Mouse (Mus musculus): ENCODE results near the gene Micu2. TPM values are rescaled to one million over a fixed set of nuclear protein-coding genes. Genes with fewer than 3 reads are reported as not detected.
"Not testable (repeated sequence)": the region's sequence is repeated elsewhere in the genome, so short reads cannot be mapped to it uniquely, and the experiment has no call there.

Micu2 gene
- total RNA-seq, 2 experiments from 2014 or later = 13.8 to 38.3 TPM

DNA sequence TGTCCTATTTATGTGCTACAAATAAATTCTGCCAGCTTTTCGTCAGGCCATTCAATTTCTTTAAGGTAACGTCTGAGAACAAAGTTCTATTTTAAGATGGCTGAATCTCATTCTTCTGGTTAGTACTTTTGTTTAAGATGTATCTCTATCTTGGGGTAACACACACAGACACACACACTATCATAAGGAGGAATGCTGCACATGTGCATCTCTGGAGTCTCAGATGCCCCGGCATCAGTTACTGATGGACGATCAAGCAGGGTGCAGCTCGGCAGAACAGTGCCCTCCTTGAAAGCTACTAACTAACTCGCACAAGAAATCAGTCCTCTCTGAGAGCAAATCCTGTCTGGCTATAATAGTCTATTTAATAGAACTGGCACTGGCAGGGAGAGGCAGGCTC, 30.2 kb downstream of the Micu2 start:
- 0 out of 2 replicates have a peak, but pooled peaks have one; percentile 39 for ATAC-seq (replicated peaks; ENCODE audit: low FRiP score, poor library complexity, severe bottlenecking)

DNA sequence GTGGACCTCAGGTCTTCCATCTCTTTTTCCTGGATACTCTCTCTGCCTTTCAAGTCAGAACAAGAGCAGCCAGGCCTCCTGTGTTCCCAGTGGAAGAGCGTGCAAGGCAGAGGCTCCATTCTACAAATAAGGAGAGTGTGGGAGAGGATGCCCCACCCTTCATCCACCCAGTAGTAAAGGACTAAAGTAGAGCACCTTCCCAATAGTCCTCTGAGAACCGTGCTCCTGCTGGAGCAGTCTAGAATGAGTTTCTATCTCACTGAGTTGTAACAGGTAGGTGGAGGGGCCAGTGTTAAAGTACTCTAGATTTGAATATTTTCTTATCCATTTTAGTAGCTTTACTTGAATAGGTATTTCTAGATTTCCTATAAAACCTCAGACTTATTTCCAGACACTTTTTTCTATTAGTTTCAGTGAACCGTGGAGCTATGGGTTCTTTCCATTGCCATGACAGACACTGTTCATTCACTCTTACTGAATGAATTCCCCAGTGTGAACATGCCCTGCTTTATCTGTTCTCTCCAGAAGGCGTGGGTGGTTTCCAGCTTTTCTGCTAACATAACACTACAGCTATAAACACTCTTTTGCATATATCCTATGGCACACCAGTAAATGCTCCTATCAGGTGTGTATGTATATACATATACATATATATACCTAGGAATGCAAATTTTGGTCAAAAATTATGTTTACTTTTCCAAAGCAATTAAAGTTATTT, 31.8 kb downstream of the Micu2 start:
- peak; percentile 93 for ATAC-seq (replicated peaks; ENCODE audit: low FRiP score, poor library complexity, severe bottlenecking)

DNA sequence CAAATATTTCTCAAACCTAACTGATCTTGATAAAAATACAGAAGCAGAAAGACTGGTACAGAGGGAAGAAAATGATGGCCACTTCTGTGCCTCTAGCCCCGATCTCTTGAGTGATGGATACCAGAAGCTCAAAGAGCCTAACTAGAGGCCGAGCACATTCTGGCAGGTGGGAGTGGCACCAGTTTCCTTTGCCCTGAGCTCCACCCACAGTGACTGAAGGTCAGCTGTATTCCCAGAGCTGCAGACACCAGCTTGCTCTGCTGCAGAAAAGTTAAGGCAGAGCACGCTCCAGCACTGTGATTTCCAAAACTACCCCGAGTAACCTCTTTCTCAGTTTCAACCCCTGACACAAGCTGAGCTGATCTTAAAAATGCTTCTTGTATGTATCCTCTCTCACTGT, 37.2 kb downstream of the Micu2 start:
- ATAC-seq (replicated peaks; ENCODE audit: low FRiP score, poor library complexity, severe bottlenecking) = no peak

DNA sequence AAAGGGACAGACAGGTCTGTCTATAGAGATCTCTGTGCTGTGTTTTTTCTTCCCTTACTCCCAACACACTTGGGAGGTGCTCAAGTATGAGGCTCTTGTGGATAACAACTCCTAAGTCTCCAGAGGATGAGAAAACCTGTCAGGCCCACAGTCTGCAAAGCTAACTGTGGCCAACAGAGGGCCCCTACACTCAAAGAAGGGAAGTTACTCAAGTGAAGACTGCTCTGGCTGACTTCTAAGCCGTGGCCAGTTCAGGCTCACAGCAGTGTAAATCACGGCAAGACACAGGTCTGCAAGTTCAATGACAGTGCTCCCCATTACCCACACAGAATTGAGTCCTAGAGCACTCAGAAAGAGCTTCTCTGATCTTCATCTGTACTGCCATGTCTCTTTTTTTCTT, 48.0 kb downstream of the Micu2 start:
- peak; percentile 63 for ATAC-seq (replicated peaks; ENCODE audit: low FRiP score, poor library complexity, severe bottlenecking)

DNA sequence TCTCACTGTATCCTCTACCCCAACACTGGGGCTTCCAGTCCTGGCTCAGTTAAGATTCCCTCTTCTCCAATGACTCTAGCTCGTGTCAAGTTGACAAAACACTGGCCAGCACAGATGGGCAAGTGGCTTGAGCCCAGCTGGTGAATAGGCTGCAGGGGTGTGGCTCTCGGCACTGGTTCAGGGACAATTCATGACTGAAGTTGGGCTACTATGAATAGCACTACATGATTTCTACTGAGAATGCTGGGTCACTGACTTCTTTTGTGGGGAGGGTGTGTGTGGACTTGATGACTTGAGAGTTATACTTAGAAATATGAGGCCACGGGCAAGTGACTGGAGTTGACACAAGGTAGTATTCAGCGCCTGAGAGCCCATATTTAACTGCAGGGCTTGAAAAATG, 53.2 kb downstream of the Micu2 start:
- no peak for ATAC-seq (replicated peaks; ENCODE audit: low FRiP score, poor library complexity, severe bottlenecking)

DNA sequence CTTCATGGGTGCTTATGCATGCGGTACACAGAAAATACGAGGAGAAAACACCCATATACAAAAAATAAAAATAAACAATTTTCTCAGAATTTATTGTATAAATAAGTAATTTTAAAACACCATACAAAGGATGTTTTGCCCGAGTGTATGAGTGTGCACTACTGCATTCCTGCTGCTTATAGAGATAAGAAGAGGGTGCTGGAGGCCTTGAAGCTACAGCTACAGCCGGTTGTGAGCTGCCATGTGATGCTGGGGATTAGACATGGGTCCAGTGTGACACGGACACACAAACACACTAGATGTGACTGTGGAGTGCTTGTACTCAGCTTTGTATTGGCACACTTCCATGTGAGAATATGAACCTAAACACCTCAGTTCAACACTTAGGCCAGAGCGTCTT, 61.8 kb downstream of the Micu2 start:
- ATAC-seq (replicated peaks; ENCODE audit: low FRiP score, poor library complexity, severe bottlenecking) = no peak

DNA sequence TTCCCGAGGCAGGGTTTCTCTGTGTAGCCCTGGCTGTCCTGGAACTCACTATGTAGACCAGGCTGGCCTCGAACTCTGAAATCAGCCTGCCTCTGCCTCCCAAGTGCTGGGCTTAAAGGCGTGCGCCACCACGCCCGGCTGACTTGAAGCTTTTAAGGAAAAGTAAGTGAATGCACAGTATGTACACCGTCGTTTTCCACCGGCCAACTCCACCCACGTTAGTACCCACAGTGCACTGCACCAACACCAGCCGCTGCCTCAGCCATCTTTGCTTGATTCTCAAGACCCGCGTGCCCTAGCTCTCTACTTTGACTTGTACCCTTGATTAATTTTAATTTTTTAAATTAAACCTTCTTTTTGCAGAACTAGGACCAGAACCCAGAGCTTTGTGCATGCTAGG, 64.4 kb downstream of the Micu2 start:
- ATAC-seq (replicated peaks; ENCODE audit: low FRiP score, poor library complexity, severe bottlenecking) = no peak

DNA sequence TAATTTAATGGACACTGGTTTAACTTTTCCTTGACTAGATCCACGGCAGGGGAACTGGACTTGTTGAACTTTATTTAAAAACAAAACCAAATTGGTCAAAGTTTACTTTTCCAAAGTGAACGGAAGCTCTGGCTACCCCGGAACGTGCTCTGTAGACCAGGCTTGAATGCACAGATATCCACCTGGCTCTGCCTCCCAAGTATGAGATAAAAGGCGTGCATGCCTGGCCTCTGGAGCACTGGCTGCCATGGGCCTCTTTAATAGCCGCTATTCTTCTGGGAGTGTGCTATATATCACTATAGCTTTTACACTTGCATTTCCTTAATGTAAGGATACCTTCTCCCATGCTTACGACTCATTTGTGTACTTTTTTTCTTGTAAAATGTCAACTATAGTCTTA, 65.5 kb downstream of the Micu2 start:
- no peak for ATAC-seq (replicated peaks; ENCODE audit: low FRiP score, poor library complexity, severe bottlenecking)

DNA sequence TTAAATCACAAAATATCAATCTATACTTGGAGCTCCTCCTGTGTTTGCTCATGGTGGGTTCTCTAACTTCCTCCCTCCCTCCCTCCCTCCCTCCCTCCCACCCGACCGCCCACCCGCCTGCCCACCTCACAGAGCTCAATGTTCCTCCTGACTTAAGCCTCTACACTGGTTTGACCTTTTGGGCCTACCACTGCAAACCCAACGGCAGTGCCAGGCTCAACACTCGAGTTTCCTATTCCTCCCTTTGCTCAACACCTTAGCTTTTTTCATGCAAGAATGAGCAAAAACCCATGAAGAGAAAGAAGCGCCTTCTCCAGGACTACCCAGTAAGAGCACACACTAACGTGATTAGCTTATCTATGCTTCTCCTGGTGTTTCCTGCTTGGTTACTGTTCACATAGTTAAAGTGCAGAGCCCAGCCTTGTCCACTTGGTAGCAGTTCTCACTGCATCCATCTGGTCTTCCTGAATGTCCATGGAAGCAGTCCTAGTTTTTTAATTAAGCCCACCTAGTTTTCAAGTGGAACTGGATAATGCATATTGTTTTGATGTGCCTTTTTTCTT, 66.1 kb downstream of the Micu2 start:
- ATAC-seq (replicated peaks; ENCODE audit: low FRiP score, poor library complexity, severe bottlenecking) = no peak; the same call in 1 of the 2 replicates

DNA sequence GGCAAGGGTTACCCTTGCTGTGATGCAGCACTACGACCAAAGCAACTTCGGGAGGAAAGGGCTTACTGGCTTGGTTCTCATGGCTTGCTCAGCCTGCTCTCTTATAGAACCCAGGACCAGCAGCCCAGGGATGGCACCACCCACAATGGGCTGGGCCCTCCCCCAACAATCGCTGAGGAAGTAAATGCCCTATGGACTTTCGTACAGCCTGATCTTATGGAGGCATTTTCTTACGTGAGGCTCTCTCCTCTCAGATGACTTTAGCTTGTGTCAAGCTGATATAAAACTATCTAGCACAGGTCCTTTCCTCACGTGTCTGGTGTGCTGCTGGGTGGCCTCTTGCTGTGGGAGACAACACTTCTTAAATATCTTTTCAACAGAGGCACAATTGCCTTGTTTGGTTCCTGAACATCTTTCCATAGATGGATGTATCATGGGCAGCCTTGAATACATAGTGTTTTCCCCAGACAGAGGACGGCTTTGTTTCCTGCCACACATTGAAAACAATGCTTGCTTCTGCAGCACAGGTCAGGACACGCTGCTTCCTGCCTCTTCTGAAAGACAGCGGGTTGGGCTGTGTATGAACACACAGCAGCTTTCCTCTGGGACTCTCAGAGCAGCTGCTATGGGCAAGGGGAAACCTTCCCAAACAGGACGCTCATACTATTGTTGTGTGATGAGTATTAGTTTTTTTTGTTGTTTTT, 77.5 kb downstream of the Micu2 start:
- ATAC-seq (replicated peaks; ENCODE audit: low FRiP score, poor library complexity, severe bottlenecking) = no peak

DNA sequence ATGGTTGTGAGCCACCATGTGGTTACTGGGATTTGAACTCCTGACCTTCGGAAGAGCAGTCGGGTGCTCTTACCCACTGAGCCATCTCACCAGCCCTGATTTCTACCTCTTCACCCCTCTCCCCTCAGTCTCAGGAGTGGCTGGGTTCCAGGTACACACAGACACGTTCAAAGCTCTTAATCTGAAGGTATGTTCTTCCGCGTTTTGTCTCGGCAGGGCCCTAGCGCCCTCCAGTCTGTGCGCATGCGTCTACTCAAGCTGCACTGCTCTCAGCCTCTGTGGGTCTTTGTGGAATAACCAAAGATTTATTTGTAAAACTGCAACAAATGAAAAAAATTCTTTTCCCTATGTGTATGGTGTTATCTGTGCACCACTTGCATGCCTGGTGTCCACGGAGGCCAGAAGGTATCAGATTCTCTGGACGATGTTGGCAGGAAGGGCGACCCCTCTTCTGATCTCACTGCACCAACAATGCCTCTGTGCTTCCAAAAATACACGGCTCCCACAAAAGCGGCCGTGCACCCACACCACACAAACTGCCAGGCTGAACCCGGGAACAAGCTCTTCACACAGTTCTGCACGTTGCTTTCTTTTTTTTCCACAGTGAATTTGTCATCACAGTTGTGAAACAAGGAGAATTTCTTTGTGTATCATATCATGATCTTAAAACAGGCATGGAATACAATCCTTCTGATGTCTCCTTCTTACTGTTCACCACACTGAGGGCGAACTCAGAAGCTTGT, 78.3 kb downstream of the Micu2 start:
- no peak for ATAC-seq (replicated peaks; ENCODE audit: low FRiP score, poor library complexity, severe bottlenecking)

DNA sequence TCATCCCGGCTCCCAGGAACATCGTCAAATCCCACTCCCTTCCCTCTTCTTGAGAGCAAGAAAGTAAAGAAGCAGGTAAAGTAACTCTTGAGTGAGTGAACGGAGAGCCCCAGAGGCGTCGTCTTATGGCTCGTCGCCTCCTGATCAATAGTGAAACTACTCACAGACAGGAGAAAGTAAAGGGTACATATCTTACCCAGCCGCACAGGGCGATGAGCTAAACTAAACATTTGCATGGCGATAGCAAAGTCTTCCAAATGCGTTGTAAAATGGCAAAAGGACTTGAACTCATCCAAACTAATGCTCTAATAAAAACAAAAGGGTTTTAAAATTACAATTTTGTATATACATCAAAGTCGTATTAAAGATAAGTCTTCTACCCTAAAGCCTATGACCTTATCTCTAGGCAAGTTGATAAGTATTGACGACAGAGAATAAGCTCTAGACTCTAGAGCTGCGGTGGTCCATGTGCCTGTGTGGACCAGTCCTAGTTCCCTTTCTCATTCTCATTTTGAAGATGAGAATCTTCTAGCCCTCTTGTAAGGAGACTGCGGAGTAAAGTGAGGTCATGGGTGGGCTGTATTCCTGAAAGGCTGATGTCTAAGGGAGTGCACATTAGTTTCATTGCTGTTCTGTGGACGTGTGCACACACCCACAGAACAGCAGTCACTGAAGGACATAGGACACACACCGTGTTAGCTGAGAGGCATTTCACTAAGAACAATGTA, 79.8 kb downstream of the Micu2 start:
- ATAC-seq (replicated peaks; ENCODE audit: low FRiP score, poor library complexity, severe bottlenecking) = no peak

DNA sequence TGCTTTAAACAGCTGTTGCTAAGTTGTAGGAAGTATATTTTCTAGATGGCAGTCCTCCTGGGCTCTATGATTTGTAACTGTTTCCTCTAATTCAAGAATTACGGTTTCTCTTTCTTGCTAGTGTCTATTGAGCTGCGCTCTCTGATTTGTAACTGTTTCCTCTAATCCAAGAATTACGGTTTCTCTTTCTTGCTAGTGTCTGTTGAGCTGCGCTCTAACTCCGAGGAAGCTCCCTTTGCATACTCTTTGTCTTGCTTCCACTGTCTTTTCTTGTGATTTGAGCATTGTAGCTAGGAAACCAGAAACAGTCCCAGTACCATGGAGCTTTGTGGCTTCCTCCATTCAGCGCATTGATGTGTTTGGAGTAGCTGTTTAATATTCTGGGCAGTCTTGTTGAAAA, 83.7 kb downstream of the Micu2 start:
- ATAC-seq (replicated peaks; ENCODE audit: low FRiP score, poor library complexity, severe bottlenecking) = no peak

DNA sequence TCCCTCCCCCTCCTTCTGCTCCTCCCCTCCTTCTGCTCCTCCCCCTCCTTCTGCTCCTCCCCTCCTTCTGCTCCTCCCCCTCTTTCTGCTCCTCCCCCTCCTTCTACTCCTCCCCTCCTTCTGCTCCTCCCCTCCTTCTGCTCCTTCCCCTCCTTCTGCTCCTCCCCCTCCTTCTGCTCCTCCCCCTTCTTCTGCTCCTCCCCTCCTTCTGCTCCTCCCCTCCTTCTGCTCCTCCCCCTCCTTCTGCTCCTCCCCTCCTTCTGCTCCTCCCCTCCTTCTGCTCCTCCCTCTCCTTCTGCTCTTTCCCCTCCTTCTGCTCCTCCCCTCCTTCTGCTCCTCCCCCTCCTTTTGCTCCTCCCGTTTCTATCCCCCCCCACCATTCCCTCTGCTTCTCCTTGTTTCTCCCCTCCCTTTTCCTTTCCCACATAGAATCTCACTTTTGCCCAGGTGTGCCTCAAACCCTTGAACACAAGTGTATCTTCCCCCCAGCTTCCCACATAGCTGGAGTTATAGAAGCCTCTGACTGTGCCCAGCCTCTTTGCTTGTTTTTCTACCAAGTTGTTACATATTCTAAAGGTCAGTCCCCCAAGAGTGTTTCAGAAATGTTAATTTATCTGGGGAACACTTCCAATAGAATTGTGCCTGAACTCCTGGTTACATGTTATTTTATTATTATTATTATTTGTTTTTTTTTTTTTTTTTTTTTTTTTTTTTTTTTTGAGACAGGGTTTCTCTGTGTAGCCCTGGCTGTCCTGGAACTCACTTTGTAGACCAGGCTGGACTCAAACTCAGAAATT, 86.7 kb downstream of the Micu2 start:
- not testable (repeated sequence) for ATAC-seq (replicated peaks; ENCODE audit: low FRiP score, poor library complexity, severe bottlenecking)

DNA sequence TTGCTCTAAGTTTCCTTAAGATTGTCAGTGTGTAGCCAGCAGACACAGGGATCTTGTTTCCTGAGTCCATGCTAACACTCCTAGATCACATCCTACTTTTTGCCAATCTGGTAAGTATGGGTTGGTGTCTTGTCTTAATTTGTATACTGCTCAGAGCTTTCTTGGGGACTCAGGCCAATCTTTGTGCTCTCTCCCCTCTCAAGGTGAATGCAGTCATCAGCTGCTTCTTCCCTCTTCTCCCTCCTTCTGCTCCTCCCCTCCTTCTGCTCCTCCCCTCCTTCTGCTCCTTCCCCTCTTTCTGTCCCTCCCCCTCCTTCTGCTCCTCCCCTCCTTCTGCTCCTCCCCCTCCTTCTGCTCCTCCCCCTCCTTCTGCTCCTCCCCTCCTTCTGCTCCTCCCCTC, 87.3 kb downstream of the Micu2 start:
- not testable (repeated sequence) for ATAC-seq (replicated peaks; ENCODE audit: low FRiP score, poor library complexity, severe bottlenecking)

DNA sequence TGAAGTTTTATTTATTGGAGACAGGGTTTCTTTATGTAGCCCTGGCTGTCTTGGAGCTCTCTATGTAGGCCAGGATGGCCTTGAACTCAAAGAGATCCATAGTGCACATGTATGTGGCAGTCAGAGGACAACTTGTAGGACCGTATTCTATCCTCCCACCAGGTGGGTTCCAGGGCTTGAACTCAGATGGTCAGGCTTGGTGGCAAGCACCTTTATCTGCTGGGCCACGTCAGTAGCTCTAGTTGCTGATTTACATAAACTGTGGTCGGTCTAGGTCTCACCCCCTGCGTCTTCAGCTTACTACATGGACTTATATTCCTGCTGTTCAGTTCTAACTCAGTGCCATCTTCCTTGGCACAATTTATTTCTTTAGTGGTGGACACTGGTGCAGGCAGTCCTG, 87.7 kb downstream of the Micu2 start:
- ATAC-seq (replicated peaks; ENCODE audit: low FRiP score, poor library complexity, severe bottlenecking) = no peak

DNA sequence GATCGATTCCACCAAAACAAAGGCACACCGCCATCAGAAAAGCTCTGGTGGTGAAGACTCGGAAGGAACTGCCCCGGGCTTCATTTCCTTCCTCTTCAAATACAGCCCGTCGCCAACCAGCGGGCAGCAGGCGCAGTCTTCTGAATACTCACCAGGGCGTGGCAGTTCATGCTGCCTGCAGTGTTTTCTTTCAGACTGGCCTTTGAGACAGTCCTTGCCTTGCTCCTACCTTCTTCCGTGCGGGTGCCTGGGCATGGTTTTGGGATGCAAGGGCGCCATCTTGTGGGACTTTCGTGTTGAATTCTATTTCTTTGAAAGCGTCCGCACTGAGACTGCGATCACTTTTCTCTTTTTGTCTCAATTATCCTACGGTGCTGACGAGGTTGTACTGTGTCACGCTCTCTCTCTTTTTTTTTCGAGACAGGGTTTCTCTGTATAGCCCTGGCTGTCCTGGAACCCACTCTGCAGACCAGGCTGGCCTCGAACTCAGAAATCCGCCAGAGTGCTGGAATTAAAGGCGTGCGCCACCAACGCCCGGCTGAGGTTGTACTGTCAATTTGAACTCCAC, 88.5 kb downstream of the Micu2 start:
- peak; percentile 91 for ATAC-seq (replicated peaks; ENCODE audit: low FRiP score, poor library complexity, severe bottlenecking)

DNA sequence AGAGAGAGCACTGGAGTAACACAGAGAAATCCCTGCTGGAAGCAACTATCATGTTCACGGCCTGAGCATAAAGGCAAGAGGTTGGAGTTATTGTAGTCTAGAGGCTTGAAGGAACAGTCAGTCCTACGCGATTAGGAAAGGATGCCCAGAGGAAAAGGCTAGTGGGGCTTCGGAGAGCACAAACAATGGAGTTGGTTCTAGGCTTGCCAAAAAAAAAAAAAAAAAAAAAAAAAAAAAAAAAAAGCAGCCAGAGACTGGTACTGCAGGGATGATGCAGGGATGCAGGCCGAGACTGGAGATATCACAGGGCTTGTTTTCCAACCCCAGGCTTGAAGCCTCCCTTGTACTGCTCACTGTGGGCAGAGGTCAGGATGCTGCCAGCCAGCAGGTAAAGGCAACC, 89.8 kb downstream of the Micu2 start:
- no peak for ATAC-seq (replicated peaks; ENCODE audit: low FRiP score, poor library complexity, severe bottlenecking)

DNA sequence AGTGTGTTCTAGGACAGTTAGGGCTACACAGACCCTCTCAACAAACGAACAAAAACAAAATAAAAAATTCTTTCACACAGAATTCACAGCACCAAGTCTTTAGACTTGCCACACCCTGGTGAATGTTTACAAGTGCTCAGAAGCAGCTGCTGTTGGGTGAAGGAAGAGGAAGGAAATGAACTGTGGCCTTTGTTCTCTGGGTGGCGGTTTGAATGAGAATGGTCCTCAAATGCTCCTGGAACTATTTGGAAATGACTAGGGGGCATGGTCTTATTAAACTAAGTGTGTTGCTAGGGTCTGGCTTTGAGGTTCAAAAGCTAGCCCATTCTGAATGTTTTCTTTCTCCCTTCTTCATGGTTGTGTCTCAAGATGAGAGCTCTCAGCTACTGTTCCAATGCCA, 90.6 kb downstream of the Micu2 start:
- ATAC-seq (replicated peaks; ENCODE audit: low FRiP score, poor library complexity, severe bottlenecking) = no peak

Data from erythroblast, adult 5-6 weeks (primary cell).